Mouse (Mus musculus) embryonic facial prominence, embryonic 13.5 days (tissue): ENCODE results near the gene St6galnac3. TPM values are rescaled to one million over a fixed set of nuclear protein-coding genes. Genes with fewer than 3 reads are reported as not detected.

Experiments
- ATAC-seq: fragments of 200-750 bp; cut with Nextera tagmentation; 2 replicates; pipeline ENCODE4 v1.8.0; 2017; ENCODE audit warnings: low read depth; ENCODE audit not compliant: insufficient number of reproducible peaks, insufficient read depth, low FRiP score, low TSS enrichment
- H3K27ac ChIP-seq: fragments of 300-500 bp; sonication (generic); 2 replicates; pipeline ENCODE4 v1.5.1; 2015; ENCODE audit warnings: moderate library complexity, mild to moderate bottlenecking, inconsistent platforms
- H3K27me3 ChIP-seq: fragments of 300-500 bp; sonication (generic); 2 replicates; pipeline ENCODE4 v1.6.1; 2015; ENCODE audit warnings: mild to moderate bottlenecking, inconsistent platforms
- H3K36me3 ChIP-seq: fragments of 300-500 bp; sonication (generic); 2 replicates; pipeline ENCODE4 v1.6.1; 2015; ENCODE audit warnings: mild to moderate bottlenecking, inconsistent platforms
- H3K4me1 ChIP-seq: fragments of 300-500 bp; sonication (generic); 2 replicates; pipeline ENCODE4 v1.6.1; 2015; ENCODE audit warnings: inconsistent platforms
- H3K4me2 ChIP-seq: fragments of 300-500 bp; sonication (generic); 2 replicates; pipeline ENCODE4 v1.6.1; 2015; ENCODE audit warnings: moderate library complexity, mild to moderate bottlenecking, inconsistent platforms
- H3K4me3 ChIP-seq: fragments of 300-500 bp; sonication (generic); 2 replicates; pipeline ENCODE4 v1.5.1; 2015; ENCODE audit warnings: mild to moderate bottlenecking, inconsistent platforms
- H3K9ac ChIP-seq: fragments of 300-500 bp; sonication (generic); 2 replicates; pipeline ENCODE4 v1.6.1; 2015; ENCODE audit warnings: mild to moderate bottlenecking, inconsistent platforms
- H3K9me3 ChIP-seq: fragments of 300-500 bp; sonication (generic); 2 replicates; pipeline ENCODE4 v1.6.1; 2016; ENCODE audit warnings: inconsistent platforms
- WGBS: fragments of 180-500 bp; shearing (Covaris S2); methylation state at CpG from one replicate; pipeline ENCODE4 v1.1.7; 2015; ENCODE audit warnings: mixed read lengths; 5-methylcytosine and 5-hydroxymethylcytosine counted together
- polyA plus RNA-seq: library from polyadenylated mRNA; unstranded; fragments of >200 nt; fragmentation: Nextera tagmentation; extraction: Ambion mirVana; gene quantifications from 2 replicates; pipeline ENCODE4 v1.2.1, GENCODE M21; 2015

St6galnac3 gene
- polyA plus RNA-seq, 1 experiment from 2014 or later = 60.3 TPM

- no peak overlapping the region for H3K9ac ChIP-seq
- H3K4me1 ChIP-seq = peaks cover 25% of the 10 kb centered on the region
- WGBS = 90% methylated on average over 10 of the region's 10 CpGs
- no peaks in the 10 kb centered on the region for H3K27me3 ChIP-seq
- H3K27ac ChIP-seq = no peak overlapping the region
- no peak overlapping the region for H3K4me3 ChIP-seq
- no peaks in the 10 kb centered on the region for H3K9me3 ChIP-seq
- no peaks in the 10 kb centered on the region for H3K36me3 ChIP-seq
- ATAC-seq = no peak
- no peak overlapping the region for H3K4me2 ChIP-seq
These were observed 486.6 kb downstream of the St6galnac3 start for GRCm38 (mm10) chr3:153238381-153238780.

DNA sequence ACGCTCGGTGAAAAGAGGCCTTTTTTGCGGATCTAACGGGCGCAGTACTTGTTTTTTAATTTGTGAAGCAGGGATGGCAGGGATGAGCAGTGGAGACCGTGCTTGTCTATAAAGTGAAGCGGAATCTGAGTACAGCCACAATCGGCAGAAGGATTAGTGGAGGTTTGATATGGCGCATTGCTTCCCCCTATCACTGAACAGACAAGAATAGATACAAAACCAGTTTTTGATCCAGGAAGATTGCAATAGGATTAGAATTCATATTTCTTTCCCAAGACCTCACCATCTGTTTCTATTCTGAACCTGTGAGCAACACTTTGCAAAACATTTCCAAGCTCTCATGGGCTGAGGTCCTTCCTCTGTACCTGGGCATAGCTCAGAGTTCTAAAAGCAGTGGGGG is 488.7 kb downstream of the St6galnac3 start:
- no peak overlapping the region for H3K4me2 ChIP-seq
- no peaks in the 10 kb centered on the region for H3K27me3 ChIP-seq
- no peaks in the 10 kb centered on the region for H3K9me3 ChIP-seq
- H3K9ac ChIP-seq = no peak overlapping the region
- H3K27ac ChIP-seq = no peak overlapping the region
- H3K4me3 ChIP-seq = no peak overlapping the region
- H3K4me1 ChIP-seq = peaks cover 4% of the 10 kb centered on the region
- no peak for ATAC-seq
- 86% methylated on average over 9 of the region's 9 CpGs for WGBS
- no peaks in the 10 kb centered on the region for H3K36me3 ChIP-seq

- Histone ChIP-seq H3K36me3 (no peaks in the 10 kb centered on the region), H3K4me1 (no peaks in the 10 kb centered on the region)
These were observed 502.2 kb downstream of the St6galnac3 start for GRCm38 (mm10) chr3:153222611-153223402.

GRCm38 (mm10) chr3:153219391-153219790 is 505.6 kb downstream of the St6galnac3 start:
- Histone ChIP-seq H3K9me3 (peaks cover 10% of the 10 kb centered on the region; the same call in 1 of the 2 replicates), H3K27ac (no peak overlapping the region), H3K4me1 (no peaks in the 10 kb centered on the region), H3K9ac (no peak overlapping the region), H3K4me3 (no peak overlapping the region), H3K36me3 (no peaks in the 10 kb centered on the region), H3K4me2 (no peak overlapping the region), H3K27me3 (no peaks in the 10 kb centered on the region)
- WGBS = 86% methylated on average over 2 of the region's 2 CpGs
- ATAC-seq = no peak

More at GRCm38 (mm10) chr3:153222611-153223402, 502.2 kb downstream of the St6galnac3 start:
- no peak for ATAC-seq
- Histone ChIP-seq H3K27ac (no peak overlapping the region), H3K9me3 (no peaks in the 10 kb centered on the region), H3K9ac (no peak overlapping the region), H3K27me3 (no peaks in the 10 kb centered on the region), H3K4me2 (no peak overlapping the region), H3K4me3 (no peak overlapping the region)
- 82% methylated on average over 10 of the region's 10 CpGs for WGBS

- H3K9ac ChIP-seq = no peak overlapping the region
- ATAC-seq = no peak
- H3K4me2 ChIP-seq = no peak overlapping the region
- no peak overlapping the region for H3K27ac ChIP-seq
- no peak overlapping the region for H3K4me3 ChIP-seq
- no peaks in the 10 kb centered on the region for H3K4me1 ChIP-seq
- H3K9me3 ChIP-seq = no peaks in the 10 kb centered on the region
- no peaks in the 10 kb centered on the region for H3K27me3 ChIP-seq
- WGBS = 70% methylated on average over 2 of the region's 2 CpGs
- no peaks in the 10 kb centered on the region for H3K36me3 ChIP-seq
These were observed 516.8 kb downstream of the St6galnac3 start for GRCm38 (mm10) chr3:153208186-153208585.

GRCm38 (mm10) chr3:153204046-153204445 is 520.9 kb downstream of the St6galnac3 start:
- Histone ChIP-seq H3K4me1 (0 out of 2 replicates have a peak, but pooled peaks cover 4% of the 10 kb centered on the region), H3K9me3 (no peaks in the 10 kb centered on the region), H3K27me3 (no peaks in the 10 kb centered on the region), H3K4me3 (no peak overlapping the region), H3K27ac (no peak overlapping the region), H3K4me2 (no peak overlapping the region), H3K36me3 (peaks cover 4% of the 10 kb centered on the region; the same call in 1 of the 2 replicates), H3K9ac (no peak overlapping the region)
- no peak for ATAC-seq
- WGBS = 91% methylated on average over 5 of the region's 5 CpGs

DNA sequence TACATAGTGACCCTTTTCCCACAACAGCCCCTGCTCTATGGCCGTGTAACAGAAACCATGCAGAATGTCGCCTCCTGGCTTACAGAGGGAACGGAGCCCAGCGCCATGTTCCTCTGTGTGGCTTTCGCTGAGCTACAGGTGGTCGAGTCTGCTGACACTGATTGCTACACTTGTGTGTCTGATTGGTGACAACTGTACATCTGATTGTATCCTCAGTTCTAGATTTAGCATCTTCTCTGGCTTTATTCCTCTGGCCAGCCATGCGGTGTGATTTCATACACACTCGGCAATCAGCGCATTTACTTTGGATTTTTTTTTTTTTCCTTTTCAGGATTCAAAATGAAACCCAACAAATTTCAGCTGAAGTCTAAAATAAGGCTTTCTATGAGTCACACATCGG is 523.1 kb downstream of the St6galnac3 start:
- Histone ChIP-seq H3K4me1 (peaks cover 8% of the 10 kb centered on the region; the same call in 1 of the 2 replicates), H3K9me3 (no peaks in the 10 kb centered on the region), H3K27ac (no peak overlapping the region), H3K9ac (no peak overlapping the region), H3K4me3 (no peak overlapping the region), H3K36me3 (peaks cover 4% of the 10 kb centered on the region; the same call in 1 of the 2 replicates), H3K27me3 (no peaks in the 10 kb centered on the region), H3K4me2 (no peak overlapping the region)
- WGBS = 88% methylated on average over 10 of the region's 10 CpGs
- ATAC-seq = no peak

- WGBS = 93% methylated on average over 12 of the region's 12 CpGs
- peaks cover 8% of the 10 kb centered on the region; the same call in 1 of the 2 replicates for H3K4me1 ChIP-seq
- H3K4me2 ChIP-seq = no peak overlapping the region
- no peak overlapping the region for H3K27ac ChIP-seq
- peaks cover 4% of the 10 kb centered on the region; the same call in 1 of the 2 replicates for H3K36me3 ChIP-seq
- no peaks in the 10 kb centered on the region for H3K9me3 ChIP-seq
- H3K9ac ChIP-seq = no peak overlapping the region
- no peaks in the 10 kb centered on the region for H3K27me3 ChIP-seq
- no peak overlapping the region for H3K4me3 ChIP-seq
- ATAC-seq = no peak
These were observed 524.2 kb downstream of the St6galnac3 start for GRCm38 (mm10) chr3:153200801-153201200.

- Histone ChIP-seq H3K4me1 (peaks cover 8% of the 10 kb centered on the region; the same call in 1 of the 2 replicates), H3K36me3 (peaks cover 4% of the 10 kb centered on the region; the same call in 1 of the 2 replicates), H3K9ac (no peak overlapping the region), H3K4me2 (no peak overlapping the region), H3K9me3 (no peaks in the 10 kb centered on the region), H3K27me3 (no peaks in the 10 kb centered on the region), H3K27ac (no peak overlapping the region), H3K4me3 (no peak overlapping the region)
- no peak for ATAC-seq
- WGBS = 93% methylated on average over 11 of the region's 11 CpGs
These were observed 524.9 kb downstream of the St6galnac3 start for GRCm38 (mm10) chr3:153200076-153200475.

- no peak overlapping the region for H3K4me3 ChIP-seq
- H3K4me2 ChIP-seq = no peak overlapping the region
- H3K27ac ChIP-seq = no peak overlapping the region
- no peak for ATAC-seq
- no peak overlapping the region for H3K9ac ChIP-seq
- no peaks in the 10 kb centered on the region for H3K27me3 ChIP-seq
- peaks cover 4% of the 10 kb centered on the region; the same call in 1 of the 2 replicates for H3K36me3 ChIP-seq
- peaks cover 8% of the 10 kb centered on the region; the same call in 1 of the 2 replicates for H3K4me1 ChIP-seq
- WGBS = 80% methylated on average over 8 of the region's 8 CpGs
- no peaks in the 10 kb centered on the region for H3K9me3 ChIP-seq
These were observed 525.7 kb downstream of the St6galnac3 start for GRCm38 (mm10) chr3:153199251-153199650.

GRCm38 (mm10) chr3:153198514-153198913 is 526.5 kb downstream of the St6galnac3 start:
- H3K4me2 ChIP-seq = no peak overlapping the region
- ATAC-seq = no peak
- 71% methylated on average over 4 of the region's 4 CpGs for WGBS
- no peak overlapping the region for H3K27ac ChIP-seq
- peaks cover 4% of the 10 kb centered on the region; the same call in 1 of the 2 replicates for H3K36me3 ChIP-seq
- H3K4me1 ChIP-seq = peaks cover 8% of the 10 kb centered on the region; the same call in 1 of the 2 replicates
- H3K9me3 ChIP-seq = no peaks in the 10 kb centered on the region
- H3K4me3 ChIP-seq = no peak overlapping the region
- H3K27me3 ChIP-seq = no peaks in the 10 kb centered on the region
- H3K9ac ChIP-seq = no peak overlapping the region

DNA sequence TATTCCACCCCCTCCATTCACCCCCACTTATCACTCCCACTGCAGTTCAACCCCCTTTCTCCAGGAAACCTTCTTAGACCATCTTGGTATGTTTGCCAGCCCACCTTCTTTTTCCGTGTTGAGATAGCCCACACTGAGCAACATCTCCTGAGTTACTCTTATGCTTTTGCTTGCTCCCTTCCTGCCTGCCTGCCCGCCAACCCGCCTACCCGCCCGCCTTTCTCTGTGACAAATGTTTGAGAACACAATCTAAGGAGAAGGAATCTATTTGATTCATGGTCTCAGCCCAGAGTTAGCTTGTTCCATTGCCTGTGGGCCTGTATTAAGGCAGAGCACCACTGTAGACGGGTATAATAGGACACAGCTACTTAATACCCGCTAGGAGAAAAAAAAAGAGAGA is 531.9 kb downstream of the St6galnac3 start:
- no peak overlapping the region for H3K27ac ChIP-seq
- H3K36me3 ChIP-seq = no peaks in the 10 kb centered on the region
- H3K4me1 ChIP-seq = no peaks in the 10 kb centered on the region
- no peaks in the 10 kb centered on the region for H3K27me3 ChIP-seq
- H3K9me3 ChIP-seq = no peaks in the 10 kb centered on the region
- no peak overlapping the region for H3K4me3 ChIP-seq
- 81% methylated on average over 7 of the region's 7 CpGs for WGBS
- ATAC-seq = no peak
- H3K4me2 ChIP-seq = no peak overlapping the region
- H3K9ac ChIP-seq = no peak overlapping the region
